Mouse (Mus musculus): ENCODE results near the gene Bmx. TPM values are rescaled to one million over a fixed set of nuclear protein-coding genes. Genes with fewer than 3 reads are reported as not detected.

Bmx gene
- 2.9 and 3.0 TPM in 2 replicates for polyA plus RNA-seq (2012; rRNA removed)

DNA sequence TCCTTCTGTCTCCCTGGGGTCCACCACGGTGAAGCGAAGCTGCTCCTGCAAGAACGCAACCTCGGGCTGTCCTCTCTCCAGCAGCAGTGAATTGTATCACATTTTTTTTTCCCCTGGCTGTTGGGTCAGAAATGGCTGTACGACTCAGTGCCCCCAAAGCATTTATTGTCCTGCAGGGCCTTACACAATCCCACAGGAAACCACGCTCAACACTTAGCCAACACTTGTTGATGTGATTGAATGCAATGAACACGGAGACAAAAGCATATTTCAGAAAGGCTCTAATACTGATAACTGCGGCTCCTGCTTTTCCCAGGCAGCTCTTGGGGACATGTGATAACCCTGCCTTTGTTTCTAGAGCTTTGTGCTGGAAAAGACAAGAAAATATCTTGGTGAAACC, at the start of gene Bmx:
Gene Bmx (minus strand): TSS at position 137 of the 400 bp plus-strand sequence.
- no peak for DNase-seq (ENCODE audit: low spot score)

DNA sequence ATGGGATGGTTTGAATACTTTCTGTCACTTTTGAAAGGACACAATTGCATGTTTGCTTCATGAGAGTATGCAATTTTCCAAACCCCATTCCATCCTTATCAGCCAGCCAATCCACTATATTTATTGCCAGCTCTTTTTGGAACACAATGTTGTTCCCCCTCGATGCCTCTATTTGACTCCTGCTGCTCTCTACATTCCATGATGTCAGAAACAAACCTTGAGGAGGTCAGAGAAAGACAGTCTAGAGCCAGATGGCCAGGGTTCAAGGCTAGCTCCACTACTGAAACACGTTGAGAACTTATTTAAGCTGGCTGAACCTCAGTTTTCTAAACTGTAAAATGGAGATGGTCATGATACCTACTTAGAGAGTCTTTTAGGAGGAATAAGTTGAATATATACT, 48.3 kb upstream of the Bmx start:
- no peak for DNase-seq (ENCODE audit: low spot score)

DNA sequence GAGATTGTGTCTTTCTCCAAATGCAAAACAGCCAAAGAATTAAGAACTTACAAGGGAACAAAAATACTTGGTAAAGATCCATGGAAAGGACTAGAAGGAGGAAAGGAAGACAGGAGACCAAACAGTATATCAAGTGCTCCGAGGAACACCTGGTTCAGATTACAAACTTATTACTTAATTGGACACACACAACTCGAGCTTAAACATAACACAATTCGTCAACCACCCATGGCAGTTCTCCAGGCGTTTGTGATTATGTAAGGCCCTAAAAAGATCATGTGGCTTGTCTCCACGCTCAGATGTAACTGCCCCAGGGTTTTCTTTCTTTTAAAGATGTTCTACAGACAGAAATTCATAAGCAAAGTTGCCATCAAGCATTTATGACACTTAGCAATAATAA, 33.2 kb upstream of the Bmx start:
- no peak for DNase-seq (ENCODE audit: low spot score)

DNA sequence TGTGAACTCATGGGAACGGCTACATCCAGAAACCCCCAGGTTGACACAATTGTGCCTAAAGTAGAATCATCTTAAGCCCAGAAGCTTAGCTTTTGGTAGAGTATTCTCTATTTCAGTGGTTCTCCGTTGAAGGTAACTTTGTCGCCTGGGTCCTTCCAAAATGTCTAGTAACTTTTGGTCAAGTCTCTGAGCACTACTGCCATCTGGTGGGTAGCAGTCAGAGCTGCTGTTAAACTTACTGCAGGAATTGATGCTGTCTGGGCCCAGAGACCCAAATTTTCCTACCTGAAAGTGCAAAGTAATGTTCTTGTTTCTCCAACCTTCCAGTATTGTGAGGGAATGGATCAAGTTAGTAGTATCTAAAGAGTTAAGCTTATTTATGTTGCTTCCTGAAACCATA, 29.1 kb upstream of the Bmx start:
- no peak for DNase-seq (ENCODE audit: low spot score)

DNA sequence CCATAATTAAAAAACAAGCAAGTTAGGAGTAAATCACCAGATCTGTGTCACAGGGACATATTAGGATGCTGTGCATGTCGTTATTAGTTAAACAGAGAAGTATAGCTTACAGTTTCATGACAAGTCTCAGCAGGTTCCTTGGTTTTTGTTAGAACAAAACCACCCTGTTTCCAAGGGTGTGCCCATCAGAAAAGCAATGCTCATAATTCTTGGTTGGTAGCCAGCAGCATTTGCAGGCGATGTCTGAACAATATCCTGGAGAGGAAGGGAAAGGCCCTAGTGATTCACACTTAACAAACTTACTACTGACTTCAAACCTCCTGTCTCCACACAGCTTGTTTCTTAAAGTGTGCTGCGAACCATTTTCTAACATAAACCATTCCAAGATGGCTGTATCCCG, 25.8 kb upstream of the Bmx start:
- no peak for DNase-seq (ENCODE audit: low spot score)

DNA sequence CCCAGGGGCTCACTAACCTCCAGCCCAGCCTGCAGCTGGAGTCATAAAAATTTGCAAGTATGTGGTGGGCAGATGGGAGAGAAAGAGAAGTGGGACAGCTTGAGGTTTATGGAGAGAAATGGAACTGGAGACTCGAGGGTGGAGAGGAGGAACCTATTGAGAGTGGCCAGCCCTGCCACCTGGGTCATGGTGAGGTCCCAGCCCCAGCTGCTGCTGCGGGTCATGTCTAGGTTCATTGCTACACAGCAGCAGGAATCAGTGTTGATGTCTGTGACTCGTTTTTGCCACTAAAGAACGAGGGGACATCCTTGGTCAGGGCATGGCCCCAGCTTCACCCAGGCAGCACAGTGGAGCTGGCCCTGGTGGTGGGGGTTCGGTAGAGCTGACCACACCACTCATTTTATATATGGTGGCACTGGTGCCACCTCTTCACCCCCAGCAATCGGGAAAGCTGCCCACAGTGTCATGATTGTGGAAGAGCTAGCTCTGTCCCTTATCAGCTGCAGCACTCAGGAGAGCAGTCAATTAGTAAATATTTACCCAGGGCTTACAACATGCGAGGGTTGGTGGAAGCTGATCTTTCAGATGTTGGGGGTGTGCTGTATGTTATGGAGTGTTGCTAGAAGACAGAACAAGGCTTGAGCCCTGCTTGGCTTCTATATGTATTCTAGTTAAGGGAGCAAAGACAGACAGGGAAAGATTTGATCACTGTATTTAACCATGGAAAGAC, 23.1 kb upstream of the Bmx start:
- no peak for DNase-seq (ENCODE audit: low spot score)

DNA sequence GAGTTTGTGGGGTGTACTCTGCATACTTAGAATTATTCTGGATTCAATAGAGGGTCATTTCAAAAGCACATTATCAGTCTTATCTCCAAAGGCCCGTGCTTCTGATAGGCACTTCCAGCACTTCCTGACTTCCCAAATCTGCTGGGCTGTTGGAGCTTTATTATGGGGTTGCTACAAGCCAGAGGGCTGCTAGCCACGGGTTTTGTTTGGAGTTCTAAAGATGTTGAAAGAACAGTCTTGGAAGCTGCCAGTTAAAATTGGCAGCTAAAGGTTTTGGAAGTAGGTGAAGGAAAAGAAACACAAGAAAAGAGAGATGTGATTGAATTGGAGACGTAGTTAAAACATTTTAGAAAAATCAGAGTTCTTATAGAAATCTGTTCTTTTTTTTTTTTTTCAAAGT, 17.5 kb upstream of the Bmx start:
- DNase-seq (ENCODE audit: low spot score), result no peak

DNA sequence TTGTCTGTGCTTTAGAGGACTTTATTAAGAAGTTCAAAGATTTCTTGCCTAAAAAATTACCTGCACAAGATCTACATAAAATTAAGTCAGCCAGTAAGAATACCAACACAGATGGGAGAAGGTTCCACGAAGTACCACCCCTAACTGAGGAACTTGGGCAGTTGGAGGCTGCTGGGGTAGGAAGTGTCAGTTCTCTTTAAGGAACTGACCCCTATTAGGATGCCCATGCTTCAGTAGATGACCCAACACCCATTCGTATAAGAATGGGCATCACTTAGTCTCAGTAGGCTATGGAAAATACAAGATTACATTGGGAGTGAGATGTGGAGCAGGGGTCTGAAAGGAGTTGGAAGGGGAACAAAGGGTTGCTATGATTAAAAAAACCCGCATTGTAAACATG, 12.6 kb upstream of the Bmx start:
- no peak for DNase-seq (ENCODE audit: low spot score)

DNA sequence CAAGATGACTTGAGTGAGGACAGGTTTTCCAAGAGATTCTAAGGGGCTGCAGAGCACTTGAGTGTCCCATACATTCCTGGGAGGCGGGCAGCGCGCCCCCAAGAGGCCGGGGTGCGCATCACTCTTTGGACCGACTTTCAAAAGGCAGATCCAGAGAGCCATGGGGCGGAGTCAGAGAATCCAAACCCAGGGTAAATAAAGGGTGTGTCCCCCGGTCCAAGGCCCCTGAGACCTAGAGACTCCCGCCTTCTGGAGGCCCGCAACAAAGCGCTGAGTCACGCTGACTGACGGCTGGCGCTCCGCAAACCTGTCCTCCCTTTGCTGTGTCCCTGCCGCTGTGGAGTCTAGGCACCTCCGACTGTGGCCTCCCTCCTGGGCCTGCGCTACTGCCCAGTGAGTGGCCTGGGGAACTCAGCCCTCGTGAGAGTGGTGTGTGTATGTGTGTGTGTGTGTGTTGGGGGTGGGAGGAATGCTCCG, 11.3 kb upstream of the Bmx start, which contains the start of gene Pir:
Gene Pir (plus strand): TSS at position 87 of the 477 bp plus-strand sequence.
- DNase-seq (ENCODE audit: low spot score), result peak; percentile 37

DNA sequence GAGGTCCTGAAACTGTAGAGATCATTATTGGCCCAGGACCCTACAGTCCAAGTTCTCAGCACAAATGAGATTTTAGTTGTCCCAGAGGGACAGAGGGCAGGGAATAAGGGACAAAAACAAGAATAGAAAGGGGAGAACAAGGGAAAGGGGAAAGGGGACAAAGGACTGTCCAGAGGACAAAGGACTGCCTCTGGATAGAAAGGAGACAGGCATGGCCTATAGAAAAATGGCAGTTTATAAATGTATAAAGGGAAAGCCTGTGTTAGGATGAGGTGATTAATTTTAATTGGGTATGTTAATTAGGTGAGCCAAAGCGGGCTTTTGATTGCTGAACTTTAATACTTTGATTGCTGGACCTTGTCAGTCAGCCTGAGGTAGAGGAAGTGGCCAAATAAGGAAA, 6.9 kb upstream of the Bmx start:
- no peak for DNase-seq (ENCODE audit: low spot score)

DNA sequence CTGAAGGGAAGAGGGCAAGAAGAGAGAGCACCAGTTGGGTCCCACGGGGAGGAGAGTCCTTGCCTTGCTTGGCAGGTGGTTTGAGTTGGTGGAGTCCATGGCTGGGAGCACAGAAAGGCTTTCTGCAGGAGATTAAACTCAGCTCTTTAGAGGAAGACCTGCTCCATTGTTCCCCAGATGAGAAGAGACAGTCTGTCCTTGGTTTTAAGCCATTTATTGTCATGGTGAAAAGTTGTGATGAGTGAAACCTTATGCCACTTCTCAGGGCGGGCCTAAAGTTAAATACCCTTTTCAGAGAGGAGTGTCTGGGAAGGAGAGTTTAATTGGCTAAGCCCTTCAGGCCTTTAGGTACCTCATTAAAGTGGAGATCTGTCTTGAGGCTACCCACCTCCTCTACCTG, 4.3 kb upstream of the Bmx start:
- DNase-seq (ENCODE audit: low spot score), result no peak

DNA sequence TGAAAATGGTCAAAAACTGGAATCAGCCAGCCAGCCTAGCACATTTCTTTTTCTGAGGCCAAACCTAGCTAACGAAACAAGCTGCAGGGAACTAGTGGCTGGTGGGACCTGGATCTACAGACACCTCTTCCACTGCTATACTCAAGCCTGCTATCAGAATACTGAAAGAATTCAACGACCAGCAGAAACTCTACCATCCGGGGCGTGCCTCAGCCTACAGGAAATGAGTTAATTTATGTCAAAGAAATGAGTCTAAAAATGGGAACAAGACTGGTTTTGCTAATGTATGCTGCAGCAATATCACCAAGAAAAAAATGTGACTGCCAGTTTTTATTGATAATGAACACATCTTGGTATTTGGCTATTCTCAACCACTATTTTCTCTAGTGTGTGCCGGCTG, 669 bp upstream of the Bmx start:
- no peak for DNase-seq (ENCODE audit: low spot score)

DNA sequence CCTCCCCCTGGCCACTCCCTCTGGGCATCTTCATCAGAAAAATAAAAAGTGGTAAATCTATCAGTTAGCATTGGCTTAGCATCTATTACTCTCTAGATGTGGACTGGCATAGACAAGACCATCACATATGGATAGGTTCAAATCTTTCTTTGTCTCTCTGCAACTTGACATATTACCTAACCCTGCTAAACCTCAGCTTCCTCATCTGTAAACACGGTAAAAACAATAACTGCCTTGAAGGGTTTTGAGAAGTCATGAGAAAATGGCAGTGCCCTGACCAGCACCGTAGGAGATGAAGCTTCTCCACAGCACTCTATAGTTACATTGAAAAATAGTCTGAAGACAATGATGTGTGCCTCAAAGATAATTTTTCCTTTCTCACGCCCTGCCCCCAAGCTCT, 1.5 kb downstream of the Bmx start:
- no peak for DNase-seq (ENCODE audit: low spot score)

DNA sequence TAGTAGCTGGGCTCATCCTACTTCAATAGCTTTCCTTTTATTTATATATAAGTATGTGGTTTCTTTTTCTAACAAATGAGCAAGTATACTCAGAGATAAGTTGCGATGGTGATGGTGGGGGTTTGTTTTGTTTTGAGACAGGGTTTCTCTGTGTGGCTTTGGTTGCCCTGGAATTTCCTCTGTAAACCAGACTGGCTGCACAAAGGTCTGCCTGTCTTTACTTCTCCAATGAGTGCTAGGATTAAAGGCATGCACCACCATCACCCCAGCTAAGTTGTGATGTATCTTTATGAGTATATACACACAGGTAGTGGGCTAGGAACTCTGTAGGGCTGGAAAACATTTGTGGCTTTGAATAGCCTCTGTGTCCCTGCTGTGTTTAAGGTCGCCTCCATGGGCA, 11.3 kb downstream of the Bmx start:
- no peak for DNase-seq (ENCODE audit: low spot score)

DNA sequence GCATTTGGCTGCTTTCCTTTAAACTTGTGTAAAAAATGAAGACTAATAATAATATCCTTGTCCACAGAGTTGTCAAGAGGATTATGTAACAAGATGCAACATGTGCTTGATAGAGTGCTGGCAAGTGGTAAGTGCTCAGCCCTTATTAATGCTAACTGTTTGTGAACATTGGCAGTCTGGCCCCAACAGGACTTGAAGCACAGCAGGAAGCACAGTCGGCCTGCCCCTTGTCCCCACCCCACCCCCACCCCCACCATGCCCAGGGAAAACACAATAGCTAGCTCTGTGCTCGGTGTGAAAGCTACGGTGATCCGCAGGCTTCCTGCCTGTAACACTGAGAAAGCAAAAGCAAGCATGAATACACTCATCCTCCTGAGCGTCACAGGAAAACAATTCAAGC, 12.3 kb downstream of the Bmx start:
- no peak for DNase-seq (ENCODE audit: low spot score)

DNA sequence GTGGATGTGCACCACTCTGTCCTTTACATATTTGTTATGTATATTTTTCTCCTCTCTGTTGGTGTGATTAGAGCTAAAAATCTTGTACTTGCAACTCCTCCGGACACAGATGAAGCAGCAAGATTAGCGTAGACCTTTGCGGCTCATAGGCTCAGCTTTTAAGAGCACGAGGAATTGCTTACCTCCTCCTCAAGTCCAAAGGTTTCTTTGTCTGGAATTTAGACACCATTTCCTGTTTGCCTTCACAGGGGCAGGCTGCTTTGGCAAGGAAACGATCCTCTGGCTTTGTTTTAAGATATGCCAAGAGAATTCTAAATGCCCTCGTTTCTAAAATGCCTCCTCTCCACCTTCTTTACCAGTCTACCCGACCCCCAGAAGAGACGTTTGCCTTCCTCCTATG, 24.6 kb downstream of the Bmx start:
- no peak for DNase-seq (ENCODE audit: low spot score)

DNA sequence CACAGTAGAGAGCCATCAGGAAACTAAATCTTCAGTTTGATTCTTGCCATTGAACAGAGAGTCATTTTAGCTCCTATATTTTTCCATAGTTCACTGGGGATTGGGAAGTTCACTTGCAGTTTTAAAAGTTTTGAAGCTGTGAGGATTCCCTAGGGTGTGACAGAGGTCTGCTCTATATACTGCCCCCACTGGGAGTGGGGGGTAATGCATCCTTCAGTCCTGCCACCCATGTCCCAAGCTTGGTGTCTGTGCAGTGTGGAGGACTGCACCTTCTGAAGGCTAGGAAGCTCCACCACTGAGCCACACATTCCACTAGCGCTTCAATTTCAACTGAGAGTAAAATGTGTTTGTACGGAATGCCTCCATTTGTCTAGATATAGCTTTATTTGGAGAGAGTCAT, 36.0 kb downstream of the Bmx start:
- DNase-seq (ENCODE audit: low spot score), result no peak

DNA sequence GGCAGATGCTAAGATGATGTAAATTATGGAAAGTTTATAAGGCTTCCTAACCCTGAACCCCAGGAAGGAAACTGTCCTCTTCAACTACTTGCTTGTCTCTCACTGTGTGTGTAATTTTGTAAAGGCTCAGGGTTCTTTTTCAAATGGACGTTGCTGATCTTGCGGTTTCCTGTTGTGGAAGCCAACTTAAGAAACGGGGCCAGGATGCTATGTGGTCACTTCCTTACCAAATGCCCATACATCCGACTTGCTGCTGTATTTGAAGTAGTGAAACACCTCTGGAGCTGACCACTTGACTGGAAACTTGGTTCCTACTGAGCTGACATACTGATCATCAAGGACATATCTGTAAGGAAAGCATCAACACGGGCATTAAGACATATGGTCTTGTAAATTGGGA, 57.4 kb downstream of the Bmx start:
- no peak for DNase-seq (ENCODE audit: low spot score)

DNA sequence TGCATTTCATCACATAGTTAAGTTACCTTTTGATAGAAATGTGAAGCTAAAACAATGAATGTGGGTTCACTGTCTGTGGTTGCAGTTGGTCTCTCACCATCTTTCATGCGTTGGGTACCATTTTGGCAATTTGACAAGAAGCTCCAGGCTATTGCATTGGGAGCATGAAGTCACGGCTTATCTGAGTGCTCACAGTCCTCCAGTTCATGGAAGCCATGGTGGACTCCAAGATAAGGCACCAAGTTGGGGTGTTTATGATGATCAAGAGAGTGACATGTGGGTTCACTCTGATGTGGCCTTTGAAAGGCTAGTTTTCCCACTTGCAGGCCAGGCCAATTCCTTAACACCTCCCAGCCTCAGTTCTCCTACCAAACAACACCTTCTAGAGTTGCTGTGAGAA, 60.3 kb downstream of the Bmx start:
- DNase-seq (ENCODE audit: low spot score), result no peak

DNA sequence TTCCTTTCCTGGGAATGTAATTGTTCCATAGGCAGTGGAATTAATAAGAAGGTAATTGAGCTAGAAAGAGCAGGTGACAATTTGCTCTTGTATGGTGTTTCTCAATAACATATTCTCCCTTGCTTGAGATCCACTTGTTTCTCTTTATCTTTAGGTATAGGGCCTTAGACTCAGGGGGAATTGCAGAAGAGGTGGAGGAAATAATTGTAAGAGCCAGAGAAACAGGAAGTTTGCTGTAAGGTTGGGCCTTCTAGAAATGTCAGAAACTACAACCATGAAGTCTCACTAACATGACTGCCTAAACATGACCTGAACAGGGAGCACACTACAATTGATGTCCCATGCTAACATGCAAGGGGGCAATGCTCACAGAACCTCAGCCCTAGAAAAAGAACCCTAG, 68.1 kb downstream of the Bmx start:
- DNase-seq (ENCODE audit: low spot score), result no peak

DNA sequence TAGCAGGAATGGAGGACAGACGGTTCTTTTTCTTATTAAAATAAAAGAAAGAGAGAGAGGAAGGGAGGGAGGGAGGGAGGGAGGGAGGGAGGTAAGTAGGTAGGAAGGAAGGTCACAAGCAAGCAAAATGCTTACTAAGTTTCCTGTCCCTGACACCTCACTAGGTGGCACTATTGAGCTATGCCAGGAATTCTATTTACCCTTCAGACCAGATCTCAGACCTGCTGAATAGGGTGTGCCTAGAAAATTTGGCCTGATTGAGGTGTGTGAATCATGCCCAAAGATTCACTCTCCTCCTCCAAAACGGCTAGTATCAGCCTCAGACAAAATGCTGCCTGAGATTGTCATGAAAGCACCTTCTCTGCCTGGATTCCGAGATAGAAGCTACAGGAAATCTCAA, 74.1 kb downstream of the Bmx start:
- DNase-seq (ENCODE audit: low spot score), result no peak

DNA sequence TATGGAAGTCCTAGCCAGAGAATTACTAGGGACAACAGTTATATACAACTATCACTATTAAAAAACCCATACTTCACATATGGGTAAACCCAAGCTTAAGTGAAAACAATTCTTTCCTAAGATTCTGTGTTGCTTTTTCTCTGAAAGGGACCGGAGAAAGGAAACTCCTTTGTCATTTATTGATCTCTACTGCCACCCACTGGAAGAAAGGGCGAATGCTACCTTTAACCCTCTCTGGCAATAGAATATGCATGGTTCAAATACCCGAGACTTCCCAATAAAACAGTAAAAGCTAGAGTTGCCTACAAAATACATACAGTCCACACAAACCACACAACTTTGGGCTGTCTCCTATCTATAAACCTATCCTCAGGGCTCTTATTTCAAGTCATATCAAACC, 78.2 kb downstream of the Bmx start:
- DNase-seq (ENCODE audit: low spot score), result no peak

DNA sequence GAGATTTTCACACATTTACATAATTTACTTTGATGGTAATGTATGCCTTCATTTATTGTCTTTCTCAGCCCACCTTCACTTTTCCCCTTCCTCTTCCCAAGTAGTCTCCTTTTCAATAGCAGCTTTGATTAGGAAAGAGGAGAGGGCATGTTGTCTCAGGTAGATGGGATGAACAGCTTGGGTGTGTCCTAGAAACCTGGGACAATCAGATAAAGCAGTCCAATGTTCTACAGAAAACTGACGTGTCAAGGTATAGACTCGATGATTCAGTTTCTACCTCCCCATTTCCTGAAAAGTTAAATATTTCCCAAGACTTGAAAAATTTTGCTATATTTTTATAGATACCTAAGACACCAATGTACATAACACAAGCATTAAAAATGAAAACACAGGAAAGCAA, 79.1 kb downstream of the Bmx start:
- DNase-seq (ENCODE audit: low spot score), result no peak

DNA sequence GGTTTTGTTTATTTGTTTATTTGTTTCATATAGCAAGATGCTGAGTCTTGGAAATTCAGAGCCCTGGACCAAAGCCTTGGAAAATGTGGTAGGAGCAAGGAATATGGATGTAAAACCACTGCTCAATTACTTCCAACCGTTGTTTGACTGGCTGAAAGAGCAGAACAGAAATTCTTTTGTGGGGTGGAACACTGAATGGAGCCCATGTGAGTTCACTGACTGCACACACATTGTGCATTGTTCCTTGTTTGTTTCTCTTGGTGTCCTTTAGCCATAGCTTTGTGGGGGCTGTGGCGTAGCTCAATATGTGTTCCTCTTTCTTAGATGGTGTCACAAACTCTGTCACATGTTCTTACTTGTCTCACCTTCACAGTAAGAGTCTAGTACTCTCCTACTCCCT, 82.2 kb downstream of the Bmx start:
- DNase-seq (ENCODE audit: low spot score), result no peak
